Mouse (Mus musculus) left cerebral cortex, postnatal 14 days (tissue): ENCODE measurements around the gene Eci2. TPM values are rescaled to one million over a fixed set of nuclear protein-coding genes. Genes with fewer than 3 reads are reported as not detected.
"Not testable (repeated sequence)": the region's sequence is repeated elsewhere in the genome, so short reads cannot be mapped to it uniquely, and the experiment has no call there.

Experiments used
- DNase-seq, 2 experiments: peaks; one replicate each; pipeline ENCODE4 v3.0.0; 2021 to 2022; ENCODE audit warnings: low spot score in 2 of 2, mixed read lengths in 1 of 2
- intact Hi-C: fragments of 180-260 bp; cut with DNase I; formaldehyde crosslinking; loops from one replicate; pipeline ENCODE4 v1.15.1; 2025
- long read RNA-seq, 2 experiments: library from polyadenylated mRNA; stranded (forward); transcript quantifications; one replicate each; pipeline ENCODE4 v2.0.0; 2021
- total RNA-seq, 2 experiments: library from RNA; stranded (reverse); gene quantifications; 2 replicates each; pipeline ENCODE4 v1.2.3; 2021

The Eci2 gene
- 10 to 100 TPM; 36.7 to 45.2 TPM for total RNA-seq
- long read RNA-seq, experiment 1, transcript Eci2-211 (10 exons, 1,426 nt) = major isoform, 14 of 47 reads
- long read RNA-seq, experiment 1, transcript Eci2-201 (10 exons, 1,746 nt) = minor isoform, 10 of 47 reads
- long read RNA-seq, experiment 1, partial matches to known transcripts = 2 of 47 reads
- long read RNA-seq, experiment 1, other reads (novel, unspliced or antisense) = 19 of 47 reads
- long read RNA-seq, experiment 2, transcript Eci2-211 (10 exons, 1,426 nt) = minor isoform, 5 of 53 reads
- long read RNA-seq, experiment 2, transcript Eci2-201 (10 exons, 1,746 nt) = major isoform, 18 of 53 reads
- long read RNA-seq, experiment 2, partial matches to known transcripts = 1 of 53 reads
- long read RNA-seq, experiment 2, other reads (novel, unspliced or antisense) = 27 of 53 reads

- intact Hi-C loops = loop anchor here (10.0 kb wide), 1 partner anchor 382 kb away; no protein-coding TSS in a partner anchor
- DNase-seq = peak in 1 of 2 experiments; percentile 11
Measured at GRCm38 (mm10) chr13:35026879-35027278, at the start of gene Eci2. Eci2 (minus strand) TSS chr13:35027096.

GRCm38 (mm10) chr13:35074862-35075261, 48.0 kb upstream of the Eci2 start:
- intact Hi-C loops = no loop called here
- no peak for DNase-seq

- DNase-seq = no peak
- intact Hi-C loops = no loop called here
Measured at GRCm38 (mm10) chr13:35070485-35071472, 43.9 kb upstream of the Eci2 start.

- intact Hi-C loops = no loop called here
- DNase-seq = no peak
Measured at GRCm38 (mm10) chr13:35067084-35067483, 40.2 kb upstream of the Eci2 start.

- no peak for DNase-seq
- intact Hi-C loops = no loop called here
Measured at GRCm38 (mm10) chr13:35066033-35066432, 39.1 kb upstream of the Eci2 start.

- intact Hi-C loops = no loop called here
- no peak for DNase-seq
Measured at GRCm38 (mm10) chr13:35064381-35064780, 37.5 kb upstream of the Eci2 start.

- intact Hi-C loops = no loop called here
- DNase-seq = no peak
Measured at GRCm38 (mm10) chr13:35058145-35058544, 31.2 kb upstream of the Eci2 start.

GRCm38 (mm10) chr13:35036486-35036885, 9.6 kb upstream of the Eci2 start:
- intact Hi-C loops = loop anchor here (10.0 kb wide), 1 partner anchor 738 kb away; no protein-coding TSS in a partner anchor
- no peak for DNase-seq

GRCm38 (mm10) chr13:35035731-35036130, 8.8 kb upstream of the Eci2 start:
- no peak for DNase-seq

GRCm38 (mm10) chr13:35033571-35033970, 6.7 kb upstream of the Eci2 start:
- intact Hi-C loops = loop anchor here (10.0 kb wide), 1 partner anchor 741 kb away; no protein-coding TSS in a partner anchor
- no peak for DNase-seq

More at GRCm38 (mm10) chr13:35035731-35036130, 8.8 kb upstream of the Eci2 start:
- intact Hi-C loops = loop anchor here (10.0 kb wide), 1 partner anchor 739 kb away; no protein-coding TSS in a partner anchor

GRCm38 (mm10) chr13:35031684-35032082, 4.8 kb upstream of the Eci2 start:
- intact Hi-C loops = loop anchor here (10.0 kb wide), 1 partner anchor 743 kb away; no protein-coding TSS in a partner anchor
- DNase-seq = no peak

- intact Hi-C loops = loop anchor here (10.0 kb wide), 1 partner anchor 744 kb away; no protein-coding TSS in a partner anchor
- DNase-seq = peak; percentile 34 to 37
Measured at GRCm38 (mm10) chr13:35030979-35031683, 4.2 kb upstream of the Eci2 start.

GRCm38 (mm10) chr13:35028365-35028764, 1.5 kb upstream of the Eci2 start:
- intact Hi-C loops = loop anchor here (2.0 to 10.0 kb wide), 2 partner anchors 384 to 918 kb away; no protein-coding TSS in a partner anchor
- DNase-seq = no peak

GRCm38 (mm10) chr13:35023401-35023800, 3.5 kb downstream of the Eci2 start:
- intact Hi-C loops = loop anchor here (10.0 kb wide), 1 partner anchor 379 kb away; no protein-coding TSS in a partner anchor
- DNase-seq = not testable (repeated sequence)

GRCm38 (mm10) chr13:35020383-35020782, 6.5 kb downstream of the Eci2 start:
- DNase-seq = no peak
- intact Hi-C loops = loop anchor here (10.0 kb wide), 1 partner anchor 376 kb away; no protein-coding TSS in a partner anchor

- no peak for DNase-seq
- intact Hi-C loops = no loop called here
Measured at GRCm38 (mm10) chr13:35018866-35019536, 7.9 kb downstream of the Eci2 start.

- DNase-seq = no peak
Measured at GRCm38 (mm10) chr13:35017392-35017791, 9.5 kb downstream of the Eci2 start.

GRCm38 (mm10) chr13:35016067-35016466, 10.8 kb downstream of the Eci2 start:
- intact Hi-C loops = no loop called here
- no peak for DNase-seq

More at GRCm38 (mm10) chr13:35017392-35017791, 9.5 kb downstream of the Eci2 start:
- intact Hi-C loops = no loop called here
